ENCODE assay signal across 16 mouse cellular contexts in genomic region chr10:28746426-28746825, GRCm38 (mm10).
"Had no signal": no experiment of that assay in that cellular context is flagged by ENCODE, and none has a peak within 500 bp of the region (broad histone marks: within the 10 kb centered on the region; RNA-seq: fewer than 3 reads in every experiment).

No protein-coding gene starts in this region.

- ATAC-seq: hindbrain, postnatal 0 days; intestine, embryonic 16.5 days had no signal

- DNase-seq: gastrocnemius, postnatal 14 days; gastrocnemius, postnatal 36 days; heart, adult 18-20 months; heart, postnatal 14 days; heart, postnatal 36 days; kidney, adult 11 months; kidney, adult 2 months; kidney, adult 9 months; kidney, postnatal 14 days; kidney, postnatal 36 days; layer of hippocampus, adult 9-11 months; layer of hippocampus, postnatal 36 days; liver; liver, embryonic 13.5 days had no signal
